Mouse (Mus musculus) gonadal fat pad, adult 2 months (tissue): Measurements from ENCODE around the gene Atpaf2. TPM values are rescaled to one million over a fixed set of nuclear protein-coding genes. Genes with fewer than 3 reads are reported as not detected.
A peak's percentile ranks its signal among the peaks of the same experiment; 100 is the strongest.

Source experiments
- DNase-seq: peaks from one replicate; pipeline ENCODE4 v3.0.0-alpha.2; 2012; ENCODE audit warnings: low read depth
- polyA plus RNA-seq: library from polyadenylated mRNA; depleted of rRNA; stranded (reverse); fragments of >200 nt; gene quantifications from 2 replicates; pipeline ENCODE4 v1.2.3, GENCODE M21; 2012

Gene Atpaf2
- polyA plus RNA-seq, 1 experiment, result 58.7 TPM

DNA sequence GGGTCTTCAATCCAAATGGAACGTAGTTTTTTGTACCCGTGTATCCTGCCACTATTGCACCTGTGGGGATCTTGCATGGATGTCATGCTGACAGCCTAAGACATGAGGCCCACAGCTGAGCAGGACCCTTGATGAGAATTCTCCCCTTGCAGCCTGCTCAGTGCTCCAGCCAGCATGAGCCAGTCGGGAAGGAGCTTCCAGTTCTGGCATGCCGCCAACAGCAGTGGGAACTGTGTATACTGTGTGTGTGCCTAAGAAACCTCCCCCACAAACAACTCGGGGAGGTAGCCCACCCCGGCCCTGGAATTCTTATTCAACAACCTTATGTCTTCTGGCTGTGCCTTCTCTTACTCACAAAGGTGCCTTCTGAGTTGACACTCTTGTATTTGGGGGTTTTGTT lies 21.7 kb downstream of the Atpaf2 start:
- no peak for DNase-seq

DNA sequence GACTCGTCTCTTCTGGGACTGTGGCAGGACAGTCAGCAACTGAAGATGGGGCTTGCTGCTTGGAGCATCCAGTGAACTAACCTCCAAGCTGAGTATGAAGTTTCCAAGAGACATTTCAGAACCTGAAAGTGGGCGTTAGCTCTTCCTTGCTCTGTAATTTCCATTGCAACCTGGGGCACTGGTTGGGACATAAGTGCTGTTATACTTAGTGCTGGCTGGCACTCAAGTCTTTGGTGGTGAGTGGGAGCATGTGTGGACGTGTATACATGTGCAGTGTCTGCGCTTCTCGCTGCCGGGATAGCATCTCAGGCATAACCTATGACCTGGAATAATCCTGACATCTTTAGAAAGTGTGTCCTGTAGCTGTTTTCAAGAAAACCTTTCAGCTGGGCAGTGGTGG lies 26.9 kb downstream of the Atpaf2 start:
- peak; percentile 81 for DNase-seq

DNA sequence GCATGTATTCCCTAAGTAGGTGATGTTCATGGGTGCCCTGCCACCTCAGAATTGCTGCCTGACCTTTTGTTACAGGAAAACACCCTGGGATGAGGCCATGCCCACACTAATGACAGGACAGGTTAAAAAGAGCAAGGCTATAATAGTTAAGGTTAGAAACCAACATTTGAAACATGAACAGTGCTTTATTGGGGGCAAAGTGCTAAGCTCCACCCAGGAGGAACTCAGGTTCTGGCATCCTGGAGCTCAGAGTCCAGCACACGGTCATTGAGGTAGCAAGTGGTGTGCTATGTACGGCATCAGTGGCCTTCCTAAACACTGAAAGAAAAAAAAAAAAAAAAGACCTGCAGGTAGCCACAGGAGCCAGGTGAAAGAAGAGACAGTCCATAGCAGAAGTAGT lies 30.3 kb downstream of the Atpaf2 start:
- no peak for DNase-seq

DNA sequence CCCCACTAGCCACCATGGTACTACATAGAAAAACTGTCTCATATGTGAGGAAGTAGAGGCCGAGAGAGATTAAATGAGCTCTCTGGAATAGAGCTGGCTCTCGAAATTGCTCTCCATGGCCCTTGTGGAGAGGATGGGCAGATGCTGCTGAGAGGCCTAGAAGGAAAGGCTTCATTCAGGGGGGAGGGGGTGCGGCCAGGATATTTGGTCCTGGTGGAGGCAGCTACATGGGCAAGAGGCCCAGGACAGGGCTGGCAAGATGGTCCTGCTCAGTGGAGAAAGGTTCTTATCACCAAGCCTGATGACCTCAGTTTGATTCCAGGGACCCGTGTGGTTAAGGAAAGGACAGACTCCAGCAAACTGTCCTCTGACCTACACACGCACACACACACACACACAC lies 32.3 kb downstream of the Atpaf2 start:
- DNase-seq, result no peak

DNA sequence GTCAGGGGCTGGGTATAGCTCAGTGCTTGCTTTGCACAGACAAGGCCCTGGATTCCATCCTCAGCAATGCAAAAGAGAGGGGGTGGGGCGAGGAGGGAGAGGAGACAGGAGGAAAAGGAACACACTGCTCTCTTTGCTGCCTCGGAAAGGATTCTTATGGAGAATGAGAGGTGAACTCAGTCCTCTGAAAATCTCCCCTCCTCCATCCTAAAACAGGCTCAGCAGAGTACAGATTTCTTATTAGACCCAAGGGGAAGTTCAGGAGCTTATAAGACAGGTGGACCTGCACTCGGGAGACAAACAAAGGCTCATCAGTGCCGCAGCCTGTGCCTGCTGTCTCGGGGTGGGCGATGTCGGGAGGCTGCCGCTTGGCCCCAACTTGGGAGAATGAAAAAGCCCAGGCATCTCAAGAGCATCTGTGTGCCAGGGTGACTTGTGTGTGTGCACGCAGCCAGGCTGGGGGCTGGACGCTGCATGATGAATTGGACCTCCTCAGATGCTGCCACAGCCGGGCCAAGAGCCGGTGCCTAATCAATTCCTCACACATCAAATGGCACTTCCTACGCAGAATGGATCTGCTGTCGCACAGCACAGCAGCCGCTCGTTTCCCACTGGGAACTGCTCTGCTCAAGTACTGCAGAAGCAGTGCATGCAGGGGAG lies 33.4 kb downstream of the Atpaf2 start:
- DNase-seq, result no peak

DNA sequence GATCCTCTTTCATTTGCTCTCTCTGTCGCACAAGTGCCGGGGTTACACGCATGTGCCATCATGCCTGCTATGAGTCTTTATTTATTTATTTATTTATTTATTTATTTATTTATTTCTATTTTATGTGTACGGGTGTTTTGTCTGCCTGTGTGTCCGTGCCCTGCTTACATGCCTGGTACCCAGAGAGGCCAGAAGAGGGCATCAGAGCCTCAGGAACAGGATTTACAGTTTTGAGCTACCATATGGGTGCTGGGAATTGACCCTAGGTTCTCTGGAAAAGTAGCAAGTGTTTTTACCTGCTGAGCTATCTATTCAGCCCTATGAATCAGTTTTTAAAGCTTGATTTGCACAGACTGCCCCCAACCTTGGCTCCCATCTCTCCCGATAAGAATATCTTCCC lies 34.7 kb downstream of the Atpaf2 start:
- no peak for DNase-seq

DNA sequence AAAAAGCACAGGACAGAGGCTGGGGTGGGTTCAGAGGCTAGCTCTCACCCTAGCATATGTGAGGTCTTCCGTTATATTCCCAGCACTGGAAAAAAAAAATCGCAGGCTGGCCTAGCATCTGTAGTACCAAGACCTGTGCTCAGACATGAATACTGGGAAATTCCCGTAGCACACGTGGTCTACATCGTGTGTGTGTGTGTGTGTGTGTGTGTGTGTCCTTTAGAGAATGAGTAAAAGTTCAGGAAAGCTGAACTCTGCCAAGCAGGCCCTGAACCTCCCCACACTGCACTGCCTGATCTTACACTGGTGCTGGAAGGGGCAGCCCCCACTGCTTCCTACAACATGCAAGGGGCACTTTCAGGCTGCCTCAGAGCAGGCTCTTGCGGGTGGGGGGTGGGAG lies 43.8 kb downstream of the Atpaf2 start:
- no peak for DNase-seq

DNA sequence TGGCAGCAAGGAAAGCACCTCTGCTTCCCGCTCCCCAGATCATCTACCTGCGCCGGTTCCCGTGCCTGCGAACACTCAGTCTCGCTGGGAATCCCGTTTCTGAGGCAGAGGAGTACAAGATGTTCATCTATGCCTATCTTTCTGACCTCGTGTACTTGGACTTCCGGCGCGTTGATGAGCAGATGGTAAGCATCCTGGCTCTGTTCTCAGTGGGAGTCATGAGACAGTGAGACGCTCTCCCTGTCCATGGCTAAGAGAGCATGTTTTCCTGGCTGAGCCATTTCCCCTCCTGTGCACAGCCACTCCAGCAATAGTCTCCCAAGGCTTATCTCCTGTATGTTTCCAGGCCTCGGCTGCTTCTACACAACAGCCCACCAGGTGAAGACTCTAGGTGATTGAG lies 47.8 kb downstream of the Atpaf2 start:
- DNase-seq, result no peak

DNA sequence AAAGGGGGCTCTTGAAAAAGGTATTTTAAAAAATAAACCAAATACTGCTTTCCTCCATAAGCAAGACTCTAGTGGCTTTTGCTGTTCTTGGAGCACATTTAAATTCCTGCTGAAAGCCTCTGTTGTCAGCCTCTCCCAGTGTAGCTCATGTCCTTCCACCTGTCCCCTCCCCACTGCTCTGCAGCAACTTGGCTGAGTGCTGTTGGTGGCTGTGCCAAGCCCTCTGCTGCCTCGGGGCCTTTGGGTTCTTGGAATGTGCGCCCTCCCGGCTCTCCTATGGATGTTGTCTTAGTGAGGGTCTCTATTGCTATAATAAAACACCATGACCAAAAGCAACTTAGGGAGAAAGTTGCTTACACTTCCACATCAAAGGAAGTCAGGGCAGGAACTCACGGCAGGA lies 48.8 kb downstream of the Atpaf2 start:
- DNase-seq, result no peak

DNA sequence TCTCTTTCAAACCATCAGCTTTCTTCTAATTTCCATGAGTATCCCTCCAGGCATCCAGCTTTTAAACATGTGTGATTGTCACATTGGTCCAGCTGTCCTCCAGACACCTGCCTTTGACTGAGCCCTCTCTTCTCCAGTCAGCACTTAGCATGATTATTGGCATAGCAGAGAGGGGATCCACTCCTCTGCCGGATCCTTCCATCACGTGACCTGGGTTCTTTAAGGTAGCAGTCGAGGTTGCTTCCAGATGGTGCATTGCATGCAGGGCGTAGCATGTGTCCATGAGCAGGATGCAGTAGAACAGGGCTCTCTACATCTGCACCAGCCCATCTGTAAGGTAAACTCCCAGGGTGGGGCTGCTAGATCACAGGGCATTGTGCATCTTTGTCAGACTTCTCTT lies 49.3 kb downstream of the Atpaf2 start:
- DNase-seq, result no peak

DNA sequence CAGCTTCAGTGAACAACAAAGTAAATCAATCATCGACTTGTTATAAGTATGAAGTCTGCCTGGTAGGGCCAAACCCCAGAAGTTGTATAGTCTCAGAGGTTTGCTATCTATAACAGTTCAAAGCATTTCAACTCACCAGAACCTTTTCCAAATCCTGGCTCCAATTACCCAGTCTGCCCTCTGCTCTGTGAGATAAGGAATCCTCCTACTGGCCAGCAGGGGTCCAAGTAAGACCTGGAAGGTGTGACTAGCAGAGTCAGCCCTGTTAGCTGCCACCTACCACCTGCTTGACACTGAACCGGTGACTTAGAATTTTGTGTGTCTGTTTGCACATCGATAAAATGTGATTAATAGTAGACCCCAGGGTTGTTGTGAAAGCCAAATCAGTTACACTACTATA lies 51.0 kb downstream of the Atpaf2 start:
- no peak for DNase-seq

DNA sequence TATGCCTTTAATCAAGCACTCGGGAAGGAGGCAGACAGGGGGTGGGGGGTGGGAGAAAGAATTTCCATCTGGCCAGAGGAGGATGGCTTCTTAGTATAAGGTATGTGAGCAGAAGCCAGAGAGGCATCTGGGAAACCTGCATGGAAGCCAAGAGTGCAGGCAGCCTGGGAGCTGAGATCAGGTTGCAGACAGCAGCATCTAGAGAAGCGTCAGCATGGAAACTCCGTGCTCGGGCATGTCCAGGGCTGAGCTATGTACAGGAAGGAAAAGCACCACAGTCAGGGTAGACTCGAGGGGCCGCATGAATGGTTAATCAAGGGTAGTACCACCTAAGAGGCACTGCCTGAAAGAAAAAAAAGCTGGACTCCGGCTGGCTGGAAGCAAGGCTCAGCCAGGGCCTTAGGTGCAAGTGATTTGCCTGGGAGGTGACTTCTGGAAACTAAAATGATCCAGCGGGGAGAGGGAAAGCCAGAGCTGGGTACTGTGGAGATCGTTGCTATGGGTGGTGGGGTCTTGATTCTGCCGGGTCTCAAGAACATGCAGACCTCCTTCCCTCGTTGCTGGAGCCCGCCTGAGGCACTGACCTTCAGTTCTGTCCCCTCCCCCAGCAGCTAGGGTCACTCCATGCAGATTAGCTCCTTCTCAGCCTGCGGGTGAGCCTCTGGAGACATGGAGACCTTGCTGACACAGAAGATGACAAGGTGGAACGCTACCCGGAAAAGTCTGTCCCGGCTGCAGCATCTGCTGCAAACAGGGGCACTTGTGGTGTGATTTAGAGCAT lies 51.8 kb downstream of the Atpaf2 start:
- no peak for DNase-seq

DNA sequence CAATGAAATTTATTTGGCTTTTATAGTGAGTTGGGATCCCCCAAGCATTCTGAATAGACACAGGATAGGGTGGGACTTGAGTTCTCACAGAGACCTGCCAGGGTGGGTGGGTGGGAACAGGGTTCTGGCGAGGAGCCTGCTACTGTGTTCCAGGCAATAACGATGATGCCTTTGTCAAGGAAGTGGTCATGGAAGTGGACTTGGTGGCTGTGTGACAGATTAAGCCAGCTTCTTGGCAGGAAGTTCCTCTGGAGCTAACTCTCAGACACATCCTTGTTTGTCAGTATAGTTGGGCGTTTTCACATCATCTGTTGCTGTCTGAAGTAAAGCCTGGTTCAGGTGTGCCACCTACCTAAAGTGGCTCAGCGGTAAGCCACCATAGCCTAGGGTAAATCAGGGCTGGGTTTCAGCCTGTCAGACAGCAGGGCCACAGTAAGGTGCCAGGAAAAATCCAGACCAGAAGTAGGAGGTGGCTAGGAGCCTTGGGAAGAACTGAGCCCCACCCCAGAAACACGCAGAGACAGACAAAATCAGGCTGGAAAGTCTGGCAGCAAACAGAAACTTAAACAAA lies 57.5 kb downstream of the Atpaf2 start:
- no peak for DNase-seq

DNA sequence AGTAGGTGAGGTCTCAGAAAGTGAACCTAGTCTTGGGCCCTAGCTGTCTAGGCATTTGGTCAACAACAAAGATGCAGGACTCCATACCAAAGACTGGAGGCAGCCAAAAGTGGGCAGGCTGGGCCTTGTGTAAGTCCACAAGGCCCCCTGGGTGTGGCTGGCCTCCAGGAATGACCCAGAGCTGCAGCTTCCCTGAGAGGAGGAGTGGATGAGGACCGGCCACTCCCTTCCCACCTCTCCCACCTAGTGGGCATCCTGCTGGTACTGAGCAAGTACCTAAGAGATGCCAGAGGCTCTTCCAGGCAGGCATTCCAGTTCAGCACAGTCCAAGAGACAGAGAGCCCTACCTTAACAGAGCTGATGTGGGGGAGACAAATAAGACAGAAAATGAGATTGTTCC lies 58.3 kb downstream of the Atpaf2 start:
- no peak for DNase-seq

DNA sequence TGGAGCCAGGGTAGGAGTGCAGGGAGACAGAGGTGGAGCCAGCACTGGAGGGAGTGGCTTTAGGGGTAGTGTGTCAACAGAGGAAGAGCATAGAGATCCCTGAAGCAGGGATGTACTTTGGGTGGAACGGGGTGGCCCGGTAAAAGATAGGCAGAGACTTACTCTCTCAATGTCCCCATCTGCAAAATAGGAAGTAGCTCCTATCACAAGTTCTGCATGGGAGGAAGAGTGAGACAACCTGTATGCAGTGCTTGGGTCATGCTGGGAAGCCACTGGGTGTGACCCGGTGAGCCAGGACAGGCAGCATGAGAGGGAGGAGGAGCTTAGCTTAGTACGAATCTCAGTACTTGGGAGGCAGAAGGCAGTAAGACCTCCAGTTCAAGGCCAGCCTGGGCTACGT lies 59.1 kb downstream of the Atpaf2 start:
- DNase-seq, result no peak

DNA sequence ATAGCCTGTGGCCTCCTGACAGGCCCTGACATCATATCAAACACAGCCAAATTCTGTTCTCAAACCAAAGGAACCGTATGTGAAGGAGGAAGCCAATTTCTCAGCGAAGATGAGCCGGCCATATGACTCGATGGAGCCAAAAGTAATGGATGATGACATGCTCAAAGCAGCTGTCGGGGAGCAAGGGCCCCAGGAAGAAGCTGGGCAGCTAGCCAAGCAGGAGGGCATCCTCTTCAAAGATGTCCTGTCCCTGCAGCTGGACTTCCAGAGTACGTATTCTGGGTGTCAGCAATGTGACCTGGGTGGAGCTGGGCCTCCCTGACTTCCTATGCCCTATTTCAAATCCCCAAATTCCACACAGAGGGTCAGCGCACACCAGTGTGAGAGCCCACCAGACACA lies 59.7 kb downstream of the Atpaf2 start:
- DNase-seq, result no peak

DNA sequence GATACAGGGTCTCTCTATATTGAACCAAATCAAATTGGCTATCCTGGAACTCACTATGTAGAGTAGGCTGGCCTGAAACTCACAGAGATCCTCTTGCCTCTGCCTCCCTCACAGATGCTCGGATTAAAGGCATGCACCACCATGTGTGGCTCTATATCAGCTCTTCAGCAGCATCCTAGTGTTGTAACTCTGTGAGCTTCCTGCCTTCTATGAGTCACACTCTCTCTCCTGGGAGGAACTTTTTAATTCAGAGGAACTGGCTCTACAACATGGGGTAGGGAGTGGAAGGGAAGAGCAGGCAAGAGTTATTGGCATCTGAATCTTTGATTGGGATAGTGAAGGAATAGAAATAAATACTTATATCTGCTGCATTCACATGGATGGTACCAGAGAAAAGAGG lies 61.1 kb downstream of the Atpaf2 start:
- no peak for DNase-seq

DNA sequence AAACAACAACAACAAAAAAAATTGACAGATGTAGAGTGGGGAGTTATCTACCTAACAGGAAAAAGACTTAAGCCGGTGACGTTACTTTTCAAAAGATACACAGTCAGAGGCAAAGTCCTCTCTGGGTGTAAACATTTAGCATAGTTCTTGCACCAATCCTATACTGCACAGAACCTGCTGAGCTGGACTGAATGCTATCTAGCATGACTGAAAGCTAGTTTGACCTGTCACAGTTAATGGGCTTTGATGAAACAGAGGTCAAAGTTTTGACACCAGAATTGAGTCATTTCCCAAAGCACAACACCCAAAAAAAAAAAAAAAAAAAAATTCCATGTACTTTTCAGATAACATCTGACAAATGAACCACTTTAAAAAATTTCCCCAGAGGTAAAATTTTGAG lies 62.3 kb downstream of the Atpaf2 start:
- no peak for DNase-seq

DNA sequence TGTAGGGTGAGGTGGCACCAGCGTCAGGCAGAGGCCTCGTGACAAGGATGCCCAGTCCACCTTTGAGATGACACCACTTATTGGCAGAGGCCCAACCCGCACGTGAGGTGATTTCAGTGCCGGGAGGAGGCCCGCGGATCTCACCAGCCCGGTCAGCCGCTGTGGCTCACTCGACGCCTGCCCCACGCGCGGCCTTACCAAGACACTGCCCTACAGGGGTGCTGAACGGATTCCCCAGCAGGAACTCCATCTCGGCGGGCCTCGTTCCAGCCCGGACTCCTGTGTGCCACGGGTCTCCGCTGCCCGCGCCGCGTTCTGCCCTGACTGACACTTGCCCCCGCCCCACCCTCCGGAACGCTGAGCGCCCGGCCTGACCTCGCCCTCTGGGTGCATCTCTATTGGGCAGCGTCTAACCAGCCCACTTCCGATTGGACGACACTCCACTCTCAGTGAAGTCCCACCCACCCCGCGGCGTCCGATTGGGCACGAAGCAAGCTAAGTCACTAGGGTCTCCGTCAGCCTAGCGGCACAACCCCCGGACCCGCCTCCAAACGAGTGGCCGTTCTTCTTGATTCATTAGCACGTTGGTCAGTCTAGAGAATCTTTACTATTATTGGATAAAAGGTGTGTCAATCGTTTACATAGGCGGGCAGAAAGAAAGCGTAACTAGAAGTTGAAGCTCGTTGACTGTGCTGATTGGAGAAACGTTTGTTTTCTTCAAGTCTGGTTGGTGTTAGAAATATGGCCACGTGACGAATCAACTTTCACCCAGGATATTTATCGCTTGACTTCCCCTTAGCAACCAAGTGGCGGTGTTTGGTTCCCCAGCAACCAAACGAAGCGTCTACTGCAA lies 65.5 kb downstream of the Atpaf2 start, which contains the start of the genes Tom1l2 and Drc3:
Gene Tom1l2, minus strand, starts transcription at position 347 of the 853 bp plus-strand sequence.
Gene Drc3, plus strand, starts transcription at position 771 of the 853 bp plus-strand sequence.
- DNase-seq, result peak; percentile 100

DNA sequence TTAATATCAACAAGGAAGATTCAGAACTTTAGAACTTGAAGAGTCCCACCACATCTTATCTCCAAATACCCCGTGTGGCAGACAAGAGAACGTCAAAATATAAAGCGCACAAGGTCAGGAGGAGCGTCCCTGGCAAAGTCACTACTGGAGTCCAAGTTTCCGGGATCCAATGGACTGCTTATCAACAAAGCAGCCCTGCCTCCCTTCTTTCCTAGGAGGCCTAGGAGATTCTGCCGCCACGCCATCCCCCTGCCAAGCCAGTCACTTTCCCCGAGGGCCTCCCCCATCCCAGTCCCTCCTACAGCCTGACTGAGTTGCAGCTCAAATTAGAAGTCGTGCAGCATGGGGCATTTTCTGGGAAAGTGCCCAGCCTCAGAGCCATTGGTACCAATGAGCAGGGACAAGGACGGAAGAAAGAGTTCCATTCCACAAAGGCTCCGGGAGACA lies 66.3 kb downstream of the Atpaf2 start:
- DNase-seq, result no peak

DNA sequence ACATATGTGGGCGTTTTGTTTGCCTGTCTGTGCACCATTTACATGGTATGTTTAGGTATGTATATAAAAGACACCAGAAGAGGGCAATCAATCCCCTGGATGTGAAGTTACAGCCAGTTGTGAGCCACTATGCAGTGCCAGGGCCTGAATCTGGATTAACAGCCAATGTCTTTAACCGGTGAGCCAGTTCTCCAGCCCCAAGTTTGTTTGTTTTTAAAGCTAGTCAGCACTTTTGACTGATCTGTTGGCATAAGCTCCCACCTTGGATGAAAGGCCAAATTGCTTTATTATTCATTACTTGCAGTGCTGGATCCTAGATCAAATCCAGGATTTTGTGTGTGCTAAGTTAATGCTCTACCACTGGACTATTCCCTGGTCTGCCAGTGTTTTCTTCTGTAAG lies 66.9 kb downstream of the Atpaf2 start:
- DNase-seq, result no peak
